ENCODE assay signal across 38 mouse cellular contexts in genomic region chr7:142190289-142190688, GRCm38 (mm10). TPM values are rescaled to one million over a fixed set of nuclear protein-coding genes. Genes with fewer than 3 reads are reported as not detected.
"Had no signal": no experiment of that assay in that cellular context is flagged by ENCODE, and none has a peak within 500 bp of the region (broad histone marks: within the 10 kb centered on the region; RNA-seq: fewer than 3 reads in every experiment).

Gm10153 (minus strand) TSS chr7:142190389.

- H3K4me3 ChIP-seq: left cerebral cortex, adult 2 months; limb, embryonic 12.5 days; limb, embryonic 13.5 days; limb, embryonic 15.5 days; liver, embryonic 12.5 days; liver, embryonic 13.5 days; liver, embryonic 15.5 days; lung, embryonic 15.5 days; megakaryocyte, embryonic 14.5 days; midbrain, embryonic 10.5 days; midbrain, embryonic 12.5 days; midbrain, embryonic 13.5 days; midbrain, embryonic 15.5 days; myocyte; neural tube, embryonic 12.5 days had no signal

- H3K27me3 ChIP-seq: limb, embryonic 13.5 days; limb, embryonic 15.5 days; liver, embryonic 12.5 days; liver, embryonic 13.5 days; lung, embryonic 15.5 days; midbrain, embryonic 12.5 days; midbrain, embryonic 13.5 days; midbrain, embryonic 15.5 days; neural tube, embryonic 12.5 days had no signal

- H3K36me3 ChIP-seq: limb, embryonic 12.5 days; limb, embryonic 13.5 days; limb, embryonic 15.5 days; liver, embryonic 12.5 days; liver, embryonic 13.5 days; liver, embryonic 15.5 days; lung, embryonic 15.5 days; midbrain, embryonic 10.5 days; midbrain, embryonic 12.5 days; midbrain, embryonic 13.5 days; midbrain, embryonic 15.5 days; neural tube, embryonic 12.5 days had no signal

- H3K4me1 ChIP-seq: limb, embryonic 12.5 days; limb, embryonic 13.5 days; limb, embryonic 15.5 days; liver, embryonic 12.5 days; liver, embryonic 13.5 days; liver, embryonic 15.5 days; lung, embryonic 15.5 days; megakaryocyte, embryonic 14.5 days; midbrain, embryonic 10.5 days; midbrain, embryonic 12.5 days; midbrain, embryonic 13.5 days; midbrain, embryonic 15.5 days; neural tube, embryonic 12.5 days had no signal

- DNase-seq: left cerebral cortex, postnatal 4 days; liver; liver, embryonic 13.5 days; liver, postnatal 0 days; lung, adult 18-20 months; lung, adult 2 months; lung, embryonic 14.5 days; lung, postnatal 10 days; lung, postnatal 14 days; lung, postnatal 36 days; lung, postnatal 4 days; midbrain, embryonic 14.5 days had no signal

- H3K9ac ChIP-seq: limb, embryonic 12.5 days; limb, embryonic 13.5 days; limb, embryonic 15.5 days; liver, embryonic 12.5 days; liver, embryonic 13.5 days; liver, embryonic 14.5 days; liver, embryonic 15.5 days; liver, postnatal 0 days; lung, embryonic 14.5 days; lung, embryonic 15.5 days; midbrain, embryonic 12.5 days; midbrain, embryonic 13.5 days; midbrain, embryonic 15.5 days; neural tube, embryonic 12.5 days had no signal

- ATAC-seq: liver, embryonic 12.5 days; liver, postnatal 0 days; lung, postnatal 0 days; midbrain, embryonic 13.5 days; midbrain, embryonic 15.5 days; midbrain, embryonic 16.5 days had no signal

- H3K27ac ChIP-seq: left cerebral cortex, adult 2 months; limb, embryonic 12.5 days; limb, embryonic 13.5 days; limb, embryonic 15.5 days; liver, embryonic 12.5 days; liver, embryonic 13.5 days; liver, embryonic 14.5 days; liver, embryonic 15.5 days; lung, embryonic 15.5 days; macrophage; midbrain, embryonic 10.5 days; midbrain, embryonic 12.5 days; midbrain, embryonic 13.5 days; midbrain, embryonic 15.5 days; neural tube, embryonic 12.5 days had no signal

- H3K4me2 ChIP-seq: limb, embryonic 12.5 days; limb, embryonic 13.5 days; limb, embryonic 15.5 days; liver, embryonic 11.5 days; liver, embryonic 12.5 days; liver, embryonic 13.5 days; liver, embryonic 15.5 days; lung, embryonic 14.5 days; lung, embryonic 15.5 days; midbrain, embryonic 11.5 days; midbrain, embryonic 12.5 days; midbrain, embryonic 13.5 days; midbrain, embryonic 15.5 days; neural tube, embryonic 12.5 days had no signal

- H3K9me3 ChIP-seq: limb, embryonic 12.5 days; limb, embryonic 13.5 days; limb, embryonic 15.5 days; liver, embryonic 13.5 days; liver, embryonic 15.5 days; lung, embryonic 15.5 days; midbrain, embryonic 10.5 days; midbrain, embryonic 12.5 days; midbrain, embryonic 13.5 days; midbrain, embryonic 15.5 days; neural tube, embryonic 12.5 days had no signal

RNA-seq across cellular contexts. Expression of gene Gm10153, which starts in this region (rescaled TPM):
- polyA plus RNA-seq: limb, embryonic 12.5 days; limb, embryonic 13.5 days; limb, embryonic 14.5 days; limb, embryonic 15.5 days; liver, adult 2 months; liver, embryonic 11.5 days; liver, embryonic 12.5 days; liver, embryonic 13.5 days; liver, embryonic 14.5 days; liver, embryonic 15.5 days; liver, embryonic 16.5 days; liver, postnatal 0 days; lung, adult 2 months; lung, embryonic 14.5 days; lung, embryonic 15.5 days; lung, embryonic 16.5 days; lung, postnatal 0 days; macrophage; midbrain, embryonic 10.5 days; midbrain, embryonic 11.5 days; midbrain, embryonic 12.5 days; midbrain, embryonic 13.5 days; midbrain, embryonic 14.5 days; midbrain, embryonic 15.5 days; midbrain, embryonic 16.5 days; midbrain, postnatal 0 days; myocyte; neural tube, embryonic 11.5 days; neural tube, embryonic 12.5 days had no signal
